Mouse (Mus musculus): ENCODE results near the gene Tbc1d20.

- no peak for TF ChIP-seq EP300 (IDR thresholded peaks at IDR 0.05)
- TF ChIP-seq CTCF (IDR thresholded peaks at IDR 0.05): no peak
Observed at GRCm38 (mm10) chr2:152335289-152335820, 41.7 kb downstream of the Tbc1d20 start.

Measured in lung, postnatal 0 days (tissue).